Mouse (Mus musculus) heart, embryonic 12.5 days (tissue): ENCODE measurements at regions not wholly inside any gene's neighbourhood (a gene's known extent, or its start where the extent isn't known, plus 50 kb on each side); places are given as distances from the start of the nearest gene placed in this dataset.

Experiments
- ATAC-seq: fragments of 200-750 bp; cut with Nextera tagmentation; 2 replicates; pipeline ENCODE4 v1.8.0; 2017; ENCODE audit warnings: moderate TSS enrichment, moderate library complexity; ENCODE audit not compliant: insufficient number of reproducible peaks, low FRiP score
- H3K27ac ChIP-seq: fragments of 300-500 bp; sonication (generic); 2 replicates; pipeline ENCODE4 v1.5.1; 2016; ENCODE audit warnings: mild to moderate bottlenecking, moderate library complexity; ENCODE audit not compliant: poor library complexity, severe bottlenecking
- H3K27me3 ChIP-seq: fragments of 300-500 bp; sonication (generic); replicated peaks from 2 replicates; pipeline ENCODE4 v1.6.1; 2016; ENCODE audit warnings: mild to moderate bottlenecking, moderate library complexity
- H3K36me3 ChIP-seq: fragments of 300-500 bp; sonication (generic); 2 replicates; pipeline ENCODE4 v1.6.1; 2016; ENCODE audit warnings: mild to moderate bottlenecking, moderate library complexity
- H3K4me1 ChIP-seq: fragments of 300-500 bp; sonication (generic); replicated peaks from 2 replicates; pipeline ENCODE4 v1.6.1; 2016; ENCODE audit warnings: mild to moderate bottlenecking
- H3K4me2 ChIP-seq: fragments of 300-500 bp; sonication (generic); 2 replicates; pipeline ENCODE4 v1.6.1; 2016; ENCODE audit warnings: mild to moderate bottlenecking, moderate library complexity
- H3K4me3 ChIP-seq: fragments of 300-500 bp; sonication (generic); 2 replicates; pipeline ENCODE4 v1.5.1; 2016; ENCODE audit warnings: mild to moderate bottlenecking
- H3K9ac ChIP-seq: fragments of 300-500 bp; sonication (generic); 2 replicates; pipeline ENCODE4 v1.6.1; 2016; ENCODE audit warnings: mild to moderate bottlenecking, moderate library complexity
- H3K9me3 ChIP-seq: fragments of 300-500 bp; sonication (generic); replicated peaks from 2 replicates; pipeline ENCODE4 v1.6.1; 2016; ENCODE audit warnings: mild to moderate bottlenecking, moderate library complexity
- WGBS: fragments of 180-500 bp; shearing (Covaris S2); methylation state at CpG from one replicate; pipeline ENCODE4 v1.1.7; 2016; 5-methylcytosine and 5-hydroxymethylcytosine counted together

GRCm38 (mm10) chr8:91997892-91998189, 196.0 kb upstream of the Irx3 start:
- no peak for ATAC-seq
- no peak overlapping the region for H3K4me3 ChIP-seq
- no peaks in the 10 kb centered on the region for H3K9me3 ChIP-seq
- peaks cover 19% of the 10 kb centered on the region for H3K4me1 ChIP-seq
- H3K4me2 ChIP-seq, result no peak overlapping the region
- H3K36me3 ChIP-seq, result no peaks in the 10 kb centered on the region
- peaks cover 48% of the 10 kb centered on the region for H3K27me3 ChIP-seq
- H3K9ac ChIP-seq, result no peak overlapping the region
- no peak overlapping the region for H3K27ac ChIP-seq

GRCm38 (mm10) chr8:91997023-91997891, 195.4 kb upstream of the Irx3 start:
- Histone ChIP-seq H3K9ac (no peak overlapping the region), H3K27ac (no peak overlapping the region), H3K4me1 (peaks cover 24% of the 10 kb centered on the region), H3K36me3 (no peaks in the 10 kb centered on the region), H3K27me3 (peaks cover 52% of the 10 kb centered on the region), H3K9me3 (no peaks in the 10 kb centered on the region), H3K4me3 (no peak overlapping the region), H3K4me2 (no peak overlapping the region)
- WGBS, result 42% methylated on average over 26 of the region's 26 CpGs
- ATAC-seq, result no peak

- WGBS, result 40% methylated on average over 10 of the region's 10 CpGs
- no peak overlapping the region for H3K4me2 ChIP-seq
- H3K27me3 ChIP-seq, result peaks cover 54% of the 10 kb centered on the region
- no peak overlapping the region for H3K9ac ChIP-seq
- H3K27ac ChIP-seq, result no peak overlapping the region
- H3K36me3 ChIP-seq, result no peaks in the 10 kb centered on the region
- no peak for ATAC-seq
- no peak overlapping the region for H3K4me3 ChIP-seq
- H3K4me1 ChIP-seq, result peaks cover 30% of the 10 kb centered on the region
- H3K9me3 ChIP-seq, result no peaks in the 10 kb centered on the region
Measured at GRCm38 (mm10) chr8:91996305-91997022, 194.6 kb upstream of the Irx3 start.

GRCm38 (mm10) chr8:91995407-91996144, 193.7 kb upstream of the Irx3 start:
- H3K27ac ChIP-seq, result no peak overlapping the region
- H3K4me2 ChIP-seq, result no peak overlapping the region
- no peak overlapping the region for H3K4me3 ChIP-seq
- no peak overlapping the region for H3K9ac ChIP-seq
- H3K9me3 ChIP-seq, result no peaks in the 10 kb centered on the region
- peaks cover 37% of the 10 kb centered on the region for H3K4me1 ChIP-seq
- no peaks in the 10 kb centered on the region for H3K36me3 ChIP-seq
- WGBS, result 76% methylated on average over 9 of the region's 9 CpGs
- peaks cover 54% of the 10 kb centered on the region for H3K27me3 ChIP-seq
- ATAC-seq, result no peak

GRCm38 (mm10) chr8:91991542-91992452, 189.9 kb upstream of the Irx3 start:
- H3K27ac ChIP-seq, result peak overlapping the region; percentile 86
- peaks cover 57% of the 10 kb centered on the region for H3K4me1 ChIP-seq
- WGBS, result 21% methylated on average over 25 of the region's 25 CpGs
- no peaks in the 10 kb centered on the region for H3K9me3 ChIP-seq
- peak overlapping the region; percentile 33 for H3K4me3 ChIP-seq
- peak overlapping the region; percentile 59 for H3K4me2 ChIP-seq
- H3K27me3 ChIP-seq, result peaks cover 43% of the 10 kb centered on the region
- peak overlapping the region; percentile 49; the same call in 1 of the 2 replicates for H3K9ac ChIP-seq
- no peak for ATAC-seq
- no peaks in the 10 kb centered on the region for H3K36me3 ChIP-seq

GRCm38 (mm10) chr8:91990952-91991351, 189.1 kb upstream of the Irx3 start:
- peaks cover 50% of the 10 kb centered on the region for H3K4me1 ChIP-seq
- H3K27ac ChIP-seq, result peak overlapping the region; percentile 86
- H3K4me3 ChIP-seq, result peak overlapping the region; percentile 33
- no peak for ATAC-seq
- WGBS, result 59% methylated on average over 5 of the region's 5 CpGs
- no peaks in the 10 kb centered on the region for H3K36me3 ChIP-seq
- peak overlapping the region; percentile 59 for H3K4me2 ChIP-seq
- peak overlapping the region; percentile 49 for H3K9ac ChIP-seq
- peaks cover 36% of the 10 kb centered on the region for H3K27me3 ChIP-seq
- H3K9me3 ChIP-seq, result no peaks in the 10 kb centered on the region

GRCm38 (mm10) chr8:91990048-91990447, 188.2 kb upstream of the Irx3 start:
- 61% methylated on average over 3 of the region's 3 CpGs for whole genome bisulfite sequencing
- H3K4me3 ChIP-seq, result no peak overlapping the region
- peaks cover 35% of the 10 kb centered on the region for H3K27me3 ChIP-seq
- no peak overlapping the region for H3K4me2 ChIP-seq
- ATAC-seq, result no peak
- H3K27ac ChIP-seq, result peak overlapping the region; percentile 39
- H3K9ac ChIP-seq, result no peak overlapping the region
- H3K36me3 ChIP-seq, result no peaks in the 10 kb centered on the region
- H3K4me1 ChIP-seq, result peaks cover 57% of the 10 kb centered on the region
- H3K9me3 ChIP-seq, result no peaks in the 10 kb centered on the region

GRCm38 (mm10) chr8:91988866-91989633, 187.2 kb upstream of the Irx3 start:
- Histone ChIP-seq H3K9ac (no peak overlapping the region), H3K9me3 (no peaks in the 10 kb centered on the region), H3K27ac (peak overlapping the region; percentile 23), H3K27me3 (peaks cover 36% of the 10 kb centered on the region), H3K4me1 (peaks cover 58% of the 10 kb centered on the region), H3K36me3 (no peaks in the 10 kb centered on the region), H3K4me2 (no peak overlapping the region), H3K4me3 (no peak overlapping the region)
- peak; percentile 66; the same call in 1 of the 2 replicates for ATAC-seq
- WGBS, result 23% methylated on average over 11 of the region's 11 CpGs

GRCm38 (mm10) chr8:91987854-91988253, 186.0 kb upstream of the Irx3 start:
- Histone ChIP-seq H3K9me3 (no peaks in the 10 kb centered on the region), H3K4me3 (no peak overlapping the region), H3K36me3 (no peaks in the 10 kb centered on the region), H3K4me1 (peaks cover 54% of the 10 kb centered on the region), H3K27ac (peak overlapping the region; percentile 73), H3K4me2 (0 out of 2 replicates have a peak overlapping the region, but pooled peaks have one; percentile 4), H3K27me3 (peaks cover 30% of the 10 kb centered on the region), H3K9ac (no peak overlapping the region)
- WGBS, result 7% methylated on average over 6 of the region's 6 CpGs
- ATAC-seq, result peak; percentile 84

- no peak for ATAC-seq
- H3K27ac ChIP-seq, result no peak overlapping the region
- no peak overlapping the region for H3K9ac ChIP-seq
- no peak overlapping the region for H3K4me2 ChIP-seq
- H3K27me3 ChIP-seq, result peaks cover 28% of the 10 kb centered on the region
- H3K36me3 ChIP-seq, result no peaks in the 10 kb centered on the region
- H3K4me1 ChIP-seq, result peaks cover 19% of the 10 kb centered on the region
- no peaks in the 10 kb centered on the region for H3K9me3 ChIP-seq
- 87% methylated on average over 2 of the region's 2 CpGs for WGBS
- no peak overlapping the region for H3K4me3 ChIP-seq
Measured at GRCm38 (mm10) chr8:91983171-91983570, 181.3 kb upstream of the Irx3 start.
